Mouse (Mus musculus) limb, embryonic 14.5 days (tissue): ENCODE data around the gene Cxcl12. TPM values are rescaled to one million over a fixed set of nuclear protein-coding genes. Genes with fewer than 3 reads are reported as not detected.
A peak's percentile ranks its signal among the peaks of the same experiment; 100 is the strongest.

Experiments used
- ATAC-seq: fragments of 200-750 bp; cut with Nextera tagmentation; 2 replicates; pipeline ENCODE4 v1.8.0; 2017; ENCODE audit warnings: low read depth, moderate number of reproducible peaks, moderate TSS enrichment; ENCODE audit not compliant: low FRiP score
- DNase-seq: peaks from one replicate; pipeline ENCODE4 v3.0.0-alpha.2; 2015; ENCODE audit warnings: low spot score
- H3K27ac ChIP-seq: fragments of 300-500 bp; sonication (generic); replicated peaks from 2 replicates; pipeline ENCODE4 v1.5.1; 2014; ENCODE audit warnings: low read depth, mild to moderate bottlenecking, low read length, moderate library complexity, mixed read lengths
- H3K27me3 ChIP-seq: fragments of 300-500 bp; sonication (generic); 2 replicates; pipeline ENCODE4 v1.6.1; 2014; ENCODE audit warnings: low read length, mixed read lengths; ENCODE audit not compliant: control insufficient read depth, insufficient read depth
- H3K36me3 ChIP-seq: fragments of 300-500 bp; sonication (generic); 2 replicates; pipeline ENCODE4 v1.6.1; 2014; ENCODE audit warnings: mild to moderate bottlenecking, low read length, moderate library complexity, mixed read lengths; ENCODE audit not compliant: control insufficient read depth, insufficient read depth
- H3K4me1 ChIP-seq: fragments of 300-500 bp; sonication (generic); 2 replicates; pipeline ENCODE4 v1.6.1; 2014; ENCODE audit warnings: antibody characterized with exemption, low read length, mixed read lengths; ENCODE audit not compliant: control insufficient read depth, insufficient read depth
- H3K4me2 ChIP-seq: fragments of 300-500 bp; sonication (generic); replicated peaks from 2 replicates; pipeline ENCODE4 v1.6.1; 2014; ENCODE audit warnings: low read depth, mild to moderate bottlenecking, low read length, moderate library complexity; ENCODE audit not compliant: severe bottlenecking
- H3K4me3 ChIP-seq: fragments of 300-500 bp; sonication (generic); replicated peaks from 2 replicates; pipeline ENCODE4 v1.5.1; 2014; ENCODE audit warnings: low read length
- H3K9ac ChIP-seq: fragments of 300-500 bp; sonication (generic); 2 replicates; pipeline ENCODE4 v1.6.1; 2014; ENCODE audit warnings: mild to moderate bottlenecking, low read depth, low read length, moderate library complexity; ENCODE audit not compliant: severe bottlenecking
- H3K9me3 ChIP-seq: fragments of 300-500 bp; sonication (generic); 2 replicates; pipeline ENCODE4 v1.6.1; 2016; ENCODE audit warnings: low read length; ENCODE audit not compliant: control insufficient read depth
- POLR2A ChIP-seq: fragments of 200-500 bp; IDR thresholded peaks from 2 replicates; pipeline ENCODE4 v1.8.0; 2012; ENCODE audit warnings: inconsistent platforms, mild to moderate bottlenecking, moderate library complexity, borderline replicate concordance; ENCODE audit not compliant: insufficient read depth, insufficient read length; ENCODE audit errors: extremely low read depth
- WGBS: fragments of 180-500 bp; shearing (Covaris S2); extraction: QIAGEN DNeasy Blood & Tissue Kit; methylation state at CpG from one replicate; pipeline ENCODE4 v1.1.7; 2014; 5-methylcytosine and 5-hydroxymethylcytosine counted together
- polyA plus RNA-seq, 2 experiments: library from polyadenylated mRNA; depleted of rRNA in 1 of 2; stranded (reverse) in 1 of 2; unstranded in 1 of 2; fragments of >200 nt; fragmentation: Nextera tagmentation in 1 of 2; extraction: Ambion mirVana in 1 of 2; gene quantifications; 2 replicates each; pipeline versions ENCODE4 v1.2.1 to v1.2.3; 2012 to 2014

Cxcl12 gene
- polyA plus RNA-seq (2012; rRNA removed) (207 and 208 TPM in 2 replicates), polyA plus RNA-seq (2014; fragmentation: Nextera tagmentation; extraction: Ambion mirVana) (146 and 161 TPM in 2 replicates)

- Histone ChIP-seq H3K4me1 (peaks cover 22% of the 10 kb centered on the region), H3K4me2 (peak within 1 kb of the TSS; percentile 91), H3K4me3 (peak within 1 kb of the TSS; percentile 68), H3K27me3 (peaks cover 28% of the 10 kb centered on the region; the same call in 1 of the 2 replicates), H3K27ac (0 out of 2 replicates have a peak within 1 kb of the TSS, but pooled peaks have one; percentile 43), H3K36me3 (peaks cover 10% of the 10 kb centered on the region), H3K9ac (peak within 1 kb of the TSS; percentile 75), H3K9me3 (no peaks in the 10 kb centered on the region)
- ATAC-seq (peak; percentile 50), DNase-seq (peak; percentile 69)
- 0 out of 2 replicates have a peak, but pooled peaks have one; percentile 32 for TF ChIP-seq POLR2A
- WGBS, result under 1% methylated on average over 55 of the region's 64 CpGs
These were observed at the start of gene Cxcl12 for GRCm38 (mm10) chr6:117168321-117169011. Gene Cxcl12 (plus strand): TSS chr6:117168535.

GRCm38 (mm10) chr6:117122074-117122473 lies 46.3 kb upstream of the Cxcl12 start:
- H3K4me1 ChIP-seq, result peaks cover 6% of the 10 kb centered on the region; the same call in 1 of the 2 replicates
- no peak overlapping the region for H3K4me2 ChIP-seq
- no peak overlapping the region for H3K9ac ChIP-seq
- ATAC-seq, result no peak
- H3K9me3 ChIP-seq, result no peaks in the 10 kb centered on the region
- TF ChIP-seq POLR2A, result no peak
- no peak overlapping the region for H3K27ac ChIP-seq
- no peak overlapping the region for H3K4me3 ChIP-seq
- no peak for DNase-seq
- H3K27me3 ChIP-seq, result no peaks in the 10 kb centered on the region
- 94% methylated on average over 3 of the region's 3 CpGs for WGBS
- no peaks in the 10 kb centered on the region for H3K36me3 ChIP-seq

- Histone ChIP-seq H3K4me2 (no peak overlapping the region), H3K4me1 (peaks cover 21% of the 10 kb centered on the region), H3K9me3 (no peaks in the 10 kb centered on the region), H3K27me3 (no peaks in the 10 kb centered on the region), H3K27ac (no peak overlapping the region), H3K4me3 (no peak overlapping the region), H3K36me3 (no peaks in the 10 kb centered on the region), H3K9ac (no peak overlapping the region)
- TF ChIP-seq POLR2A, result no peak
- 88% methylated on average over 1 of the region's 1 CpGs for WGBS
- no peak for ATAC-seq
- no peak for DNase-seq
These were observed 42.0 kb upstream of the Cxcl12 start for GRCm38 (mm10) chr6:117126356-117126755.

- H3K27ac ChIP-seq, result no peak overlapping the region
- no peaks in the 10 kb centered on the region for H3K27me3 ChIP-seq
- no peak overlapping the region for H3K4me3 ChIP-seq
- TF ChIP-seq POLR2A, result no peak
- H3K9me3 ChIP-seq, result no peaks in the 10 kb centered on the region
- H3K4me2 ChIP-seq, result no peak overlapping the region
- no peaks in the 10 kb centered on the region for H3K36me3 ChIP-seq
- DNase-seq (peak; percentile 42), ATAC-seq (peak; percentile 36; the same call in 1 of the 2 replicates)
- 61% methylated on average over 4 of the region's 4 CpGs for WGBS
- H3K4me1 ChIP-seq, result peaks cover 25% of the 10 kb centered on the region
- no peak overlapping the region for H3K9ac ChIP-seq
These were observed 38.9 kb upstream of the Cxcl12 start for GRCm38 (mm10) chr6:117129443-117129842.

GRCm38 (mm10) chr6:117130680-117131111 lies 37.6 kb upstream of the Cxcl12 start:
- ATAC-seq (no peak), DNase-seq (no peak)
- no peaks in the 10 kb centered on the region for H3K9me3 ChIP-seq
- no peak overlapping the region for H3K4me2 ChIP-seq
- H3K9ac ChIP-seq, result no peak overlapping the region
- H3K27ac ChIP-seq, result no peak overlapping the region
- no peaks in the 10 kb centered on the region for H3K27me3 ChIP-seq
- H3K4me3 ChIP-seq, result no peak overlapping the region
- H3K4me1 ChIP-seq, result peaks cover 27% of the 10 kb centered on the region
- H3K36me3 ChIP-seq, result no peaks in the 10 kb centered on the region
- no peak for TF ChIP-seq POLR2A
- 51% methylated on average over 15 of the region's 15 CpGs for WGBS
